Mouse (Mus musculus): Measurements from ENCODE around the gene Crtc3.

Crtc3 gene

DNA sequence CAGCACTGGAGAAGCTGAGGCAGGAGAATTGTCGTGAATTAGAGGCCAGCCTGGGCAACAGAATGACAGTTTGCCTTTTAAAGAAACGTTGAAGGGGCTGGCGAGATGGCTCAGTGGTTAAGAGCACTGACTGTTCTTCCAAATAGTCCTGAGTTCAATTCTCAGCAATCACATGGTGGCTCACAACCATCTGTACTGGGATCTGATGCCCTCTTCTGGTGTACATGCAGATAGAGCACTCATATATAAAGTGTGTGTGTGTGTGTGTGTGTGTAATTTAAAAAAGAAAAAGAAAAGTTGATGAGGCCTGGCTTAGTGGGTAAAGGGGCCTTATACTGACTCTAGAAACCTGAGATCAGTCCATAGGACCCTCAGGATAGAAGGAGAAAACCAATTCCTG, 133.5 kb downstream of the Crtc3 start:
- DNase-seq (ENCODE audit: low spot score in 2 of 2) = no peak

DNA sequence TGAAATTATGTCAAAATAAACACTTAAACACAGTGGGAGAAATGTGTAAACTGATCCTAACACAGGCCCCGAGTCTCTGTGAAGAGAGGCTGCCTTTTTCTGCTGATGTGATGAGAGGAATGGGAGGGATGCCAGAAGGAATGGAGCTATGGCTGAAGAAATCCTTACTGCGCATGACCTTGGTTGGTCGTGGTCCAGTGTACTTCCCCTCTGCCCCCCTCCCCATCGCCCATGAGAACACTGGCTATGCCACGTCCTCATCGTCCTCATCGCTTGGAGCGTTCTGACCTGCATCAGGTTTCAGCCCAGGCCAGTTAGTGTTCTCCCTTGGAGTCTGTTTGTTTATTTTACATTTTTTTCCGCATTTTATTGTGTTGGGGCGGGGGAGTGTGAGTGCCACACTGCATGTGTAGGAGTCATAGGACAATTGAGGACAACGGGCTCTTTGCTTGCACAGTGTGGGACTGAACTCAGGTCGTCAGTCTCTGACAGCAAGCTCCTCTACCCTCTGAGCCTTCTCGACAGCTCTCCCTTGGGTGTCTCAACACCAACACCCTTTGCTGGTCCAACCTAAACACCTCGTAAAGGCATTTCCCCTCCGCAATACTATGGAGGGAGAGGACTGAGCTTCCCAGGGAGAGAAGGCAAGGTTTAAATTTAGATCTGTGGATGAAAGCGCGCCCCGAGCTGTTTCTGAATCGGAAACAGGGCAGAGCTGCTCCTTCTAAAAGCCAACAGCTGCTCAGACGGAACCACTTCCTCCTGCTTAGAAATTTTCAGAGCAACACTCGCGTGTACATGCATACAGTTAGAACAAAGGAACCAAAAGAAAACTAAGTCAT, 134.3 kb downstream of the Crtc3 start:
- no peak for DNase-seq (ENCODE audit: low spot score in 2 of 2)

DNA sequence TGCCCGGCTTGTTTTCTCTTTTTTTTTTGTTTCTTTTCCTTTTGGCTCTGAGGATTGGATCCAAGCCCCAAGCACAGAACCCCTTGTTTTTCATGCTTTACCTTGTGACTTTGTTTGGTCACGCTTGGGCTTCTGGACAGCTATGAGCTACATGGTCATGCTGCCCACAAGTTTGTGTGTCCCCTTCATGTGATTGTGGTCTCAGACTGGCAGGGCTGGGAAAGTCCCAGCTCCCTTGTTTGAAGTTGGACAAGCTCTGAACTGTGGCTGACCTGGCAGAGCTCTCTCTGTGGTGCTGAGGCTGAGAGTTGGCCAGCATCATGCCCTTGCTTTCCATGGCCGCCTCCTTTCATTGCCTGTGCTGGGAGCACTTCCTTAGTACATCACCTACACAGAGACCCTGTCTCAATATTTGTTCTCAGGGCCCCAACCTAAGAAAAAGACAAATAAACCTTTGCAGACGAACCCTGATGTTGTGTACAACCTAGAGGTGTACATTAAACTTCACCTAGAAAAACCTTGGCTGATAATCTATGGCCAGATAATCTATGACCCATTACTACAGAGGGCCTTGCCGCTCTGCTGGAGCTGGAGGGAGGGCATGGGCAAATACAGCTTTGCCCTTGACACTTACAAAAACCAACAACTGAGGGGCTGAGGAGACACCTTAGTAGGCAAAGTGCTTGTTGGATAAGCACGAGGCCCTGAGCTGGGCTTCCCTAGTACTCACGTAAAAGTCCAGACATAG, 140.0 kb downstream of the Crtc3 start:
- DNase-seq (ENCODE audit: low spot score in 2 of 2) = no peak

DNA sequence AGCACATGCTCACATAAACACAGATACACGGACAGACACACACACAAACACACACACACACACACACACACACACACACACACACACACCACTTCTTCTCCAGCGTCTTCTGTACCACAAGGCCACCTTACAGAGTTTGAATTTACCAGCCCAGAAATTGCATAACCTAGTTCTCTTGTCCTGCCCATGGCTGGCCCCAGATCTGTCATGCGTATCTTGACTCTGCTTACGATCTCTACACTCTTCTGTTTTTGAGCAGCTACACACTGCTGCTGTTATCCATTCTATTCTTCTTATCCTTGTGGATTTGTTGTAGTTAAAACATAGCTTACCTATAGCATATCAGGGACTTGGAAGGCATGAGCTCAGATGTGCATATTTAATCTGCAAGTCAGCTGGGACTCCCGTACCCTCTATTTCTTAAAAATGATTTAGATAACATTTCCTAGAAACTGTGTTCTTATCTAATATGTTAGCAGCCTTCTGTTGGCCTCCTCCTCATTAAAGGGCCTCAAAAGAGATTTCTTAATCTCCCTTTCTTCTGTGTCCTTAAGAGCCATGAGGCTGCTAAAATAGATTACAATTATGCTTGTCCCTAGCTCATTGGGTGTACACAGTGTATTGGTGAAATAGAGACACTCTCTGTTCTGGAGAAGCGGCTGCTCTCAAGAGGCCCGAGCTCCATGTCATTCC, 146.4 kb downstream of the Crtc3 start:
- DNase-seq (ENCODE audit: low spot score in 2 of 2) = no peak

DNA sequence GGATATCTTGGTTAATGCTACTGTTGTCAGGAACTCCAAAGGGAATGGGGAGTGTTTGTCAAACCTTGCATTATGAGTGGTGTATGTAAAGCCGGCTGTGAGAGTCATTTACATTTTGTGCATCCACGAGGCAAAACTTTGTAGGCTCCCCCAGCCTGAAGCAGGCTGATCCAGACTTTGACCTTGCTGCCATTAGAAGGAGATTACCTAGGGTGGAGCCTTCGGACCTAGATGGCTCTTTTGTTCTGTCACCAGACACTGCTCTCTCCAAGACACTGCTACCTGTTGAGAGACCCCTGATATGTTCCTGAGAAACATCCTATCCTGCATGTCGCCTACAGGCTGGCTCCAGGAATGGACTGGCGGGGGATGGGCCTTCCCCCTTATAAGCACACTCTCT, 149.1 kb downstream of the Crtc3 start:
- DNase-seq (ENCODE audit: low spot score in 2 of 2) = no peak
